Mouse (Mus musculus) forebrain, embryonic 13.5 days (tissue): Measurements from ENCODE around the gene Dcun1d4. TPM values are rescaled to one million over a fixed set of nuclear protein-coding genes. Genes with fewer than 3 reads are reported as not detected.

Experiments
- ATAC-seq: fragments of 200-750 bp; cut with Nextera tagmentation; 2 replicates; pipeline ENCODE4 v1.8.0; 2017
- H3K27ac ChIP-seq: fragments of 300-500 bp; sonication (generic); 2 replicates; pipeline ENCODE4 v1.5.1; 2015; ENCODE audit warnings: inconsistent platforms, mild to moderate bottlenecking, moderate library complexity
- H3K27me3 ChIP-seq: fragments of 300-500 bp; sonication (generic); 2 replicates; pipeline ENCODE4 v1.6.1; 2015; ENCODE audit warnings: mild to moderate bottlenecking, inconsistent platforms
- H3K36me3 ChIP-seq: fragments of 300-500 bp; sonication (generic); 2 replicates; pipeline ENCODE4 v1.6.1; 2015; ENCODE audit warnings: mild to moderate bottlenecking, inconsistent platforms; ENCODE audit not compliant: poor library complexity, severe bottlenecking
- H3K4me1 ChIP-seq: fragments of 300-500 bp; sonication (generic); 2 replicates; pipeline ENCODE4 v1.6.1; 2015; ENCODE audit warnings: inconsistent platforms
- H3K4me2 ChIP-seq: fragments of 300-500 bp; sonication (generic); 2 replicates; pipeline ENCODE4 v1.6.1; 2015; ENCODE audit warnings: inconsistent platforms, mild to moderate bottlenecking, moderate library complexity
- H3K4me3 ChIP-seq: fragments of 300-500 bp; sonication (generic); 2 replicates; pipeline ENCODE4 v1.5.1; 2015; ENCODE audit warnings: mild to moderate bottlenecking, inconsistent platforms
- H3K9ac ChIP-seq: fragments of 300-500 bp; sonication (generic); 2 replicates; pipeline ENCODE4 v1.6.1; 2015; ENCODE audit warnings: mild to moderate bottlenecking, inconsistent platforms
- H3K9me3 ChIP-seq: fragments of 300-500 bp; sonication (generic); replicated peaks from 2 replicates; pipeline ENCODE4 v1.6.1; 2016; ENCODE audit warnings: inconsistent platforms
- WGBS: fragments of 180-500 bp; shearing (Covaris S2); methylation state at CpG from one replicate; pipeline ENCODE4 v1.1.7; 2015; 5-methylcytosine and 5-hydroxymethylcytosine counted together
- polyA plus RNA-seq: library from polyadenylated mRNA; unstranded; fragments of >200 nt; fragmentation: Nextera tagmentation; extraction: Ambion mirVana; gene quantifications from 2 replicates; pipeline ENCODE4 v1.2.1, GENCODE M21; 2015

Dcun1d4 gene
- 42.8 and 47.8 TPM in 2 replicates for polyA plus RNA-seq

- Histone ChIP-seq H3K9me3 (no peaks in the 10 kb centered on the region), H3K4me2 (no peak within 1 kb of the TSS), H3K27me3 (no peaks in the 10 kb centered on the region), H3K36me3 (no peaks in the 10 kb centered on the region), H3K27ac (no peak within 1 kb of the TSS), H3K4me3 (no peak within 1 kb of the TSS), H3K9ac (no peak within 1 kb of the TSS), H3K4me1 (peaks cover 4% of the 10 kb centered on the region; the same call in 1 of the 2 replicates)
- no peak for ATAC-seq
- WGBS = 89% methylated on average over 7 of the region's 7 CpGs
Measured at GRCm38 (mm10) chr5:73480700-73481099, at the start of gene Dcun1d4. Gene Dcun1d4, plus strand, starts transcription at chr5:73481000.

GRCm38 (mm10) chr5:73431581-73431980 is 49.2 kb upstream of the Dcun1d4 start:
- no peaks in the 10 kb centered on the region for H3K9me3 ChIP-seq
- peak overlapping the region; percentile 43 for H3K9ac ChIP-seq
- no peak overlapping the region for H3K4me3 ChIP-seq
- H3K36me3 ChIP-seq = no peaks in the 10 kb centered on the region
- H3K4me2 ChIP-seq = peak overlapping the region; percentile 27
- ATAC-seq = peak; percentile 94
- no peak overlapping the region for H3K27ac ChIP-seq
- no peaks in the 10 kb centered on the region for H3K27me3 ChIP-seq
- 17% methylated on average over 14 of the region's 14 CpGs for WGBS
- no peaks in the 10 kb centered on the region for H3K4me1 ChIP-seq

GRCm38 (mm10) chr5:73432805-73433204 is 48.0 kb upstream of the Dcun1d4 start:
- Histone ChIP-seq H3K4me2 (no peak overlapping the region), H3K27me3 (no peaks in the 10 kb centered on the region), H3K4me1 (no peaks in the 10 kb centered on the region), H3K4me3 (no peak overlapping the region), H3K9me3 (no peaks in the 10 kb centered on the region), H3K27ac (no peak overlapping the region), H3K9ac (no peak overlapping the region), H3K36me3 (no peaks in the 10 kb centered on the region)
- 89% methylated on average over 6 of the region's 6 CpGs for WGBS
- no peak for ATAC-seq

GRCm38 (mm10) chr5:73434764-73435163 is 46.0 kb upstream of the Dcun1d4 start:
- Histone ChIP-seq H3K9me3 (no peaks in the 10 kb centered on the region), H3K4me2 (no peak overlapping the region), H3K9ac (no peak overlapping the region), H3K4me1 (no peaks in the 10 kb centered on the region), H3K36me3 (no peaks in the 10 kb centered on the region), H3K27ac (no peak overlapping the region), H3K4me3 (no peak overlapping the region), H3K27me3 (no peaks in the 10 kb centered on the region)
- 80% methylated on average over 7 of the region's 7 CpGs for WGBS
- no peak for ATAC-seq

GRCm38 (mm10) chr5:73442176-73442575 is 38.6 kb upstream of the Dcun1d4 start:
- Histone ChIP-seq H3K36me3 (no peaks in the 10 kb centered on the region), H3K4me2 (no peak overlapping the region), H3K9ac (no peak overlapping the region), H3K9me3 (no peaks in the 10 kb centered on the region), H3K4me1 (no peaks in the 10 kb centered on the region), H3K27me3 (no peaks in the 10 kb centered on the region), H3K27ac (no peak overlapping the region), H3K4me3 (no peak overlapping the region)
- ATAC-seq = no peak
- WGBS = 83% methylated on average over 9 of the region's 9 CpGs

GRCm38 (mm10) chr5:73450276-73450675 is 30.5 kb upstream of the Dcun1d4 start:
- Histone ChIP-seq H3K9ac (no peak overlapping the region), H3K36me3 (no peaks in the 10 kb centered on the region), H3K4me3 (no peak overlapping the region), H3K9me3 (no peaks in the 10 kb centered on the region), H3K27me3 (no peaks in the 10 kb centered on the region), H3K4me2 (no peak overlapping the region), H3K4me1 (no peaks in the 10 kb centered on the region), H3K27ac (no peak overlapping the region)
- no peak for ATAC-seq
- WGBS = 90% methylated on average over 1 of the region's 1 CpGs

GRCm38 (mm10) chr5:73454502-73455306 is 26.1 kb upstream of the Dcun1d4 start:
- ATAC-seq = no peak
- 79% methylated on average over 2 of the region's 2 CpGs for WGBS

GRCm38 (mm10) chr5:73455307-73455687 is 25.5 kb upstream of the Dcun1d4 start:
- Histone ChIP-seq H3K4me1 (no peaks in the 10 kb centered on the region), H3K9ac (no peak overlapping the region), H3K36me3 (no peaks in the 10 kb centered on the region), H3K4me3 (no peak overlapping the region), H3K9me3 (no peaks in the 10 kb centered on the region), H3K4me2 (no peak overlapping the region), H3K27me3 (no peaks in the 10 kb centered on the region), H3K27ac (no peak overlapping the region)
- ATAC-seq = no peak
- WGBS = 87% methylated on average over 5 of the region's 5 CpGs

More at GRCm38 (mm10) chr5:73454502-73455306, 26.1 kb upstream of the Dcun1d4 start:
- Histone ChIP-seq H3K9ac (no peak overlapping the region), H3K27me3 (no peaks in the 10 kb centered on the region), H3K4me2 (no peak overlapping the region), H3K4me3 (no peak overlapping the region), H3K36me3 (no peaks in the 10 kb centered on the region), H3K9me3 (no peaks in the 10 kb centered on the region), H3K4me1 (no peaks in the 10 kb centered on the region), H3K27ac (no peak overlapping the region)

GRCm38 (mm10) chr5:73468462-73469433 is 12.1 kb upstream of the Dcun1d4 start:
- Histone ChIP-seq H3K36me3 (no peaks in the 10 kb centered on the region), H3K4me3 (no peak overlapping the region), H3K4me2 (no peak overlapping the region), H3K27ac (no peak overlapping the region), H3K9ac (no peak overlapping the region), H3K4me1 (no peaks in the 10 kb centered on the region), H3K27me3 (no peaks in the 10 kb centered on the region), H3K9me3 (no peaks in the 10 kb centered on the region)
- 91% methylated on average over 16 of the region's 16 CpGs for WGBS
- no peak for ATAC-seq

- no peak overlapping the region for H3K27ac ChIP-seq
- no peak overlapping the region for H3K4me2 ChIP-seq
- ATAC-seq = no peak
- H3K9ac ChIP-seq = no peak overlapping the region
- no peak overlapping the region for H3K4me3 ChIP-seq
- H3K27me3 ChIP-seq = no peaks in the 10 kb centered on the region
- H3K9me3 ChIP-seq = no peaks in the 10 kb centered on the region
- H3K36me3 ChIP-seq = no peaks in the 10 kb centered on the region
- 90% methylated on average over 20 of the region's 20 CpGs for WGBS
- H3K4me1 ChIP-seq = no peaks in the 10 kb centered on the region
Measured at GRCm38 (mm10) chr5:73474412-73475405, 6.1 kb upstream of the Dcun1d4 start.

- H3K4me2 ChIP-seq = no peak overlapping the region
- WGBS = 93% methylated on average over 7 of the region's 7 CpGs
- no peak overlapping the region for H3K9ac ChIP-seq
- no peak overlapping the region for H3K4me3 ChIP-seq
- H3K4me1 ChIP-seq = peaks cover 4% of the 10 kb centered on the region; the same call in 1 of the 2 replicates
- H3K36me3 ChIP-seq = no peaks in the 10 kb centered on the region
- H3K9me3 ChIP-seq = no peaks in the 10 kb centered on the region
- ATAC-seq = no peak
- H3K27ac ChIP-seq = no peak overlapping the region
- no peaks in the 10 kb centered on the region for H3K27me3 ChIP-seq
Measured at GRCm38 (mm10) chr5:73481401-73481800, 601 bp downstream of the Dcun1d4 start.
